Mouse (Mus musculus): ENCODE results near the gene Sipa1l3. TPM values are rescaled to one million over a fixed set of nuclear protein-coding genes. Genes with fewer than 3 reads are reported as not detected.

Sipa1l3 gene
- total RNA-seq, 1 experiment from 2014 or later = 12.2 TPM

DNA sequence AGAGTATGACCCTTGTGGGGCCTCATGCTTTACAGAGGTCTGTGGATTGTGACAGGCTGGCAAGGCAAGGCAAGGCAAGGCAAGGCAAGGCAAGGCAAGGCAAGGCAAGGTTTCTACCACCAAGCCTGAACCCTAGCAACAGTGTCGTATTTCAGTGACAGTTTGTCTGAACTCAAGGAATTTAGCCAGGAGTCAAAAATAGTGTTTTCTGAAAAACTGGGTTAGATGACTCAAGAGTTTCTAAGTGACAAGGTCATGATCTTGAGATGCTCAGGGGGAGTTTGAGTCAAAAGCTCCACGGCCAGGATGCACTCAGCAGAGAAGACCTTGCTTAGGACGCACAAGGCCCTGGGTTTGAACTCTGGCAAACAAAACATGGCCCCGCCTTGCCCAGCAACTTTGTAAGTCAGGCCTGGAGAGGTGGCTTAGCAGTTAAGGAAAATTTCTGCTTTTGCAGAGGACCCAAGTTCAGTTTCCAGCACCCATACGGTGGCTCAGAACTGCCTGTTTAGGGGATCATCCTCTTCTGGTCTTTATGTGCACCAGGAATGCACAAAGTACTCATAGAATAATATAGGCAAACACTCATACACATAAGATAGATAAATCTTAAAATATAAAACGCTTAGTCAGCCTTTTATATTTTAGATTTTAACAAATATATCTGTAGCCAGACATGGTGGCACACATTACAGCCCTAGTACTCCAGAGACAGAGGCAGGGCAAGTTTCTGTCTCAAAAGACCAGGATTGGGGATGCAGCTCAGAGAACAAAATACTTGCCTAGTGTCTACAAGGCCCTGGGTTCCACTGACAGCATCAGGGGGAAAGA, 182.4 kb downstream of the Sipa1l3 start:
- ATAC-seq (replicated peaks; ENCODE audit: insufficient number of reproducible peaks, low FRiP score, low TSS enrichment, poor library complexity, severe bottlenecking) = no peak

DNA sequence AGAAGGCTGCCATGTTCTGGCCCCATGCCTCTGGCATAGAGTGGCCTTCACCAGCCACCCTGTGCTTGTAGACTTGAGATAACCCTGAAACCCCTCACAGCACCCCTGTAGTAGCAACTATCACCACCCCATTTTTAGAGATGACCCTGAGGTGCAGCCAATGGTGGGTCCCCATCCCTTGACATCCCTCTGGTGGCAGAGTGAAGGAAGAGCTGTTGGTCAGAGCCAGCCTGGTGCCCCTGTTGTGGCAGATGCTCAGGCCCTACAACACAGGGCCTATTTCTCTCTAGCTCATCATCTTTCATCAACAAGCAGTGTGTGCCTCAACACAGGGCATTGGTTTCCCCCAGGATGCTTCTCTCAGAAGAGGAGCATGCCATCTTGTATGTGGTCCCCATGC, 183.2 kb downstream of the Sipa1l3 start:
- no peak for ATAC-seq (replicated peaks; ENCODE audit: insufficient number of reproducible peaks, low FRiP score, low TSS enrichment, poor library complexity, severe bottlenecking)

- ATAC-seq (replicated peaks; ENCODE audit: insufficient number of reproducible peaks, low FRiP score, low TSS enrichment, poor library complexity, severe bottlenecking) = no peak
These were observed 184.3 kb downstream of the Sipa1l3 start for GRCm38 (mm10) chr7:29334156-29334555.

DNA sequence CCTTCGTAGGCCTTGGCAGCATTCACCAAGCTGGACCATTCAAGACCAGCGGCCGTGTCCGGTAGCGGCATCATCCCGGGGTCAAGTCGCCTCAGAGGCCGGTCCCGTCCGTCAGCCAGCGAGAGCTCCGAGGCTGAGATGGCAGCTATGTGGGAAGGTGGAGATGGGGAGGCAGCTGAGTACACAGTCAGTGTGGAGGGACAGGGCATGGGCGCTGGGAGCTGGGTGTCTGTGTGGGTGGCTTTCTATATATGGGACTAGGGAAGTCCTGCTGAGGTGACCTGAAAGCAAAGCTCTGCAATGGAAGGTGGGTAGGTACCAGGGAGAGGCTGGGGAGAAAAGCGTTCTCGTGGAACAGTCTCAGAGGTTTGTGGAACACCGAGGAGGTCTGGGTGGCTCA, 189.5 kb downstream of the Sipa1l3 start:
- ATAC-seq (replicated peaks; ENCODE audit: insufficient number of reproducible peaks, low FRiP score, low TSS enrichment, poor library complexity, severe bottlenecking) = no peak

- ATAC-seq (replicated peaks; ENCODE audit: insufficient number of reproducible peaks, low FRiP score, low TSS enrichment, poor library complexity, severe bottlenecking) = no peak
These were observed 191.4 kb downstream of the Sipa1l3 start for GRCm38 (mm10) chr7:29327087-29327486.

DNA sequence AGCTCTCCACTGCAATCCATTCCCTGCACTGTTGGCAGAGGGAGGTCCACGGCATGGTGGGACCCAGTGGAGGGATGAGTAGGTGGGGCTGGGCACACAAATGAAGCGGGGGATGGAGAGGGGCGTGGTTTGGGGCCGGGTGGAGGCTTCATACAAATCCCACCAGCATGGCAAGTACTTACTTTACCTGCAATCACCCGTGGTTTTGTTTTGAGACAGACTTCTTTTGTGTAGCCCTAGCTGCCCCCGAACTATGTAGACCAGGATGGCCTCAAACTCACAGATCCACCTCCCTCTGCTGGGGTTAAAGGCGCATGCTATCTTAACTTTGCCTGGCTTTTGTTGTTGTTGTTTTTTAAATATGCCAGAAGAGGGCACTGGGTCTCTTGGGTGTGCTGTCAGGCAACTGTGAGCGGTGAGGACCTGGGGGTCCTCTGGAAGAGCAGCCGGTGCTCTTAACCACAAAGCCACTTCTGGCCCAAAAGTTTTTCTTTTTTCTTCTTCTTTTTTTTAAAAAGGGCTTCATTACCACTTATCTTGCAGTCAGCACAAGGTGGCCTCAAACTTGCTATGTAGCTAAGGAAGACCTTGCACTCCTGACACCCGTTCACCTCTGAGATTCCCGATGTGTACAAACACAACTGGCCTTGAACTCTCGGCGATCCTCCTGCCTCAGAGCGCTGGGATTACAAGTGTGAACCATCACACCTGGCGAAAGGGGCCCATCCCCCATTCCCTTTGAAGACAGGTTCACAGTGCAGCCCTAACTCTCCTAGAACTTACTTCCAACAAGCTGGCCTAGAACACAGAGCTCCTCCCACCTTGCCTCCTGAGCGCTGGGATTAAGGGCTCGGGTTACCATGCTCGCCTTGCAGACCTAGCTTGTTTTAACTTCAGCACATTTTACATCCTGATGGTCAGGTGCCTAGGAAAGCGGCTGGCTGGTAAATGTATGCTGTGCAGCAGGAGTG, 198.8 kb downstream of the Sipa1l3 start:
- ATAC-seq (replicated peaks; ENCODE audit: insufficient number of reproducible peaks, low FRiP score, low TSS enrichment, poor library complexity, severe bottlenecking) = no peak

- no peak for ATAC-seq (replicated peaks; ENCODE audit: insufficient number of reproducible peaks, low FRiP score, low TSS enrichment, poor library complexity, severe bottlenecking)
These were observed 200.1 kb downstream of the Sipa1l3 start for GRCm38 (mm10) chr7:29318115-29318911.

DNA sequence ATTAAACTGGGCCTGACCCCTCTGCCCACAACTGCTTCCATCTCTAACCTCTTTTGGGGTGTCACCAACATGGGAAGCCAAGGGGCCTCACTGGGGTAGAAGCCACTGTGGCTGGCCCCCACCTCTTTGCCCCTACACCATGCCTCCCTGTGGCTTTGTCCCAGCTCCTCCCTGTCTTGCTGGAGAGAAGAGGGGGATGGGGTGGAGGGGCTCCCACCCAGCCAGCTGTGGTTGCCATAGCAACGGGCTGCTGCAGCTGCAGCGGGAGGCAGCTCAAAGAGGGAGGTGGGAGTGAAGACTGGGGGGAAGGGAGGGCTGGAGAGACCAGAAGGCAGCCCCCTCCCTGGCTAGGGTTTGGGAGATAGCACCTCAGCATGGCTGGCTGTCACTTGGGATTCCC, 200.9 kb downstream of the Sipa1l3 start:
- ATAC-seq (replicated peaks; ENCODE audit: insufficient number of reproducible peaks, low FRiP score, low TSS enrichment, poor library complexity, severe bottlenecking) = no peak

DNA sequence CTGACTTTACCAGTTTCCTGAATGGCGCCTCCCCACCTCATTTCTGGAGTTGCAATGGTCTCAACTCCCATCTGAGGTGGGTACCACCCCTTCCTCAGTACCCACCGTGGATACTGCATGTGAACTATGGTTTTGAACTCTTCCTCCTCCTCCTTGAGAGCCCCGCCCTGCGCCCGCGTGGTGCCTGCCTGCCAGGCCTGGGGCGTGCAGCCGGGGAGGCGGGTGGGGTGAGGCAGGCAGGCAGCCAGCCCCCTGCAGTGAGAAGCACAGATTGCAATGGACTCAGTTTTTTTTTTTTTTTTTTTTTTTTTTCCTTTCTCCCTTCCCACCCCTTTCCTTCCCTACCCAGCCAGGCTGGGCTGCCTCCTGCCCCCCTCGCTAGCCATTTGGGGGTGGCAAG, 201.5 kb downstream of the Sipa1l3 start:
- no peak for ATAC-seq (replicated peaks; ENCODE audit: insufficient number of reproducible peaks, low FRiP score, low TSS enrichment, poor library complexity, severe bottlenecking)

- ATAC-seq (replicated peaks; ENCODE audit: insufficient number of reproducible peaks, low FRiP score, low TSS enrichment, poor library complexity, severe bottlenecking) = no peak
These were observed 202.2 kb downstream of the Sipa1l3 start for GRCm38 (mm10) chr7:29316137-29316734.

GRCm38 (mm10) chr7:29314844-29315628, 203.4 kb downstream of the Sipa1l3 start:
- no peak for ATAC-seq (replicated peaks; ENCODE audit: insufficient number of reproducible peaks, low FRiP score, low TSS enrichment, poor library complexity, severe bottlenecking)

DNA sequence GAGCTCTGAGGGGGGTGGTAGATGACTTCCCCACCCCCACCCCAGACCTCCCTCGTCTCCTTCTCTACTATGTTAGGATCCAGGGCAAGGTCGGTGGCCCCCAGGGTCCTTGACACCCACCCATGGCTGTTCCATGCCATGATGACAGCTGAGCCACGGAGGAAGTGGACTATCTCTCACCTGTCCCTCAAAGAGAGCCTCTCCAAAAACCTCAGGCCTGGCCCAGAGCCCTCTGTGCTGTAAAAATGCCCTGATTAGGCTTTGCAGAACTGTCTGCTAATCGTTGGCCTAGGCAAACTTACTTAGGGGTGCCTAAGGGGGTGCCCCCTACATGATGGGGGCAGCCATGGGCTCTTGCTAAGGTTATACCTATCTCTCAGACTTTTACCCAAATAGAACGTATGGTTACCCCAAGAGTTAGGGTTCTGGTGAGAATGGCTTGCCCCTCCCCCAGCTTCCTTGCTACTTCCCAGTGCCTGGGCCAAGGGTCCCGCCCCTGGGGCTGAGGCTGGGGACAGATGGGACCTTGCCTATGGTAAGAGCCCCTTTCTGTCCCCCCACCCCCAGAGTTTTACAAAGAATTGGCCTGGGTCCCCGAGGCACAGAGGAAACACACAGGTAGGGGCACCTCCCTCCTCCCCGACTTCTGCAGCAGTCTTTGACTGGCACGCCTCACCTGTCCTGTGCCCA, 204.7 kb downstream of the Sipa1l3 start:
- ATAC-seq (replicated peaks; ENCODE audit: insufficient number of reproducible peaks, low FRiP score, low TSS enrichment, poor library complexity, severe bottlenecking) = no peak

GRCm38 (mm10) chr7:29313051-29313450, 205.4 kb downstream of the Sipa1l3 start:
- ATAC-seq (replicated peaks; ENCODE audit: insufficient number of reproducible peaks, low FRiP score, low TSS enrichment, poor library complexity, severe bottlenecking) = no peak

DNA sequence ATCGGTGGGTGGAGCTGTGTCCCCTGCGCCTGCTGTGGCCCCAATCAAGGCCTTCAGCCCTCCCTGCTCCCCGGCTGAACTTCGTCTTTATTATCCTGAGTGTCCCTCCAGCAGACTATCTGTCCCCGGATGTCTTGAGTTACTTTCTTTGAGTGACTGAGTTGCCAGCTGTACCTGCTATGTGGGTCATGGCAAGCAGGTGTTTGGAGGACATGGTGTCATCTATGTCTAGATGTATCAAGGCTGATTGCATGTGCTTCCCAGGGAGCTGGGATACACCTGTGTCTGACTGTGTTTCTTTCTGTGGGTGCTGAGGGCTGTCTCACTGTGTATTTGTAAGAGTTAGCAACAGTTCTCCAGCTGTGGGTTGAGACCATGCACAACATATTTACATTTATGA, 208.7 kb downstream of the Sipa1l3 start:
- ATAC-seq (replicated peaks; ENCODE audit: insufficient number of reproducible peaks, low FRiP score, low TSS enrichment, poor library complexity, severe bottlenecking) = no peak

- ATAC-seq (replicated peaks; ENCODE audit: insufficient number of reproducible peaks, low FRiP score, low TSS enrichment, poor library complexity, severe bottlenecking) = no peak
These were observed 209.2 kb downstream of the Sipa1l3 start for GRCm38 (mm10) chr7:29309221-29309721.

- no peak for ATAC-seq (replicated peaks; ENCODE audit: insufficient number of reproducible peaks, low FRiP score, low TSS enrichment, poor library complexity, severe bottlenecking)
These were observed 210.9 kb downstream of the Sipa1l3 start for GRCm38 (mm10) chr7:29307350-29308104.
